Mouse (Mus musculus) left cerebral cortex, adult 11 months (tissue): ENCODE measurements around the gene Banp.

Source experiments
- DNase-seq: peaks from one replicate; pipeline ENCODE4 v3.0.0; 2022; ENCODE audit warnings: low spot score

Gene Banp

GRCm38 (mm10) chr8:121980792-121981519 lies 31.4 kb downstream of the Banp start:
- no peak for DNase-seq

- DNase-seq, result no peak
Observed at GRCm38 (mm10) chr8:121981520-121981895, 32.0 kb downstream of the Banp start.

- DNase-seq, result no peak
Observed at GRCm38 (mm10) chr8:121985673-121986072, 36.1 kb downstream of the Banp start.

GRCm38 (mm10) chr8:121987892-121988291 lies 38.3 kb downstream of the Banp start:
- DNase-seq, result no peak

GRCm38 (mm10) chr8:121990506-121991255 lies 41.1 kb downstream of the Banp start:
- no peak for DNase-seq

GRCm38 (mm10) chr8:121991611-121992010 lies 42.1 kb downstream of the Banp start:
- no peak for DNase-seq

- DNase-seq, result no peak
Observed at GRCm38 (mm10) chr8:121992911-121993310, 43.4 kb downstream of the Banp start.

- DNase-seq, result no peak
Observed at GRCm38 (mm10) chr8:121995112-121995511, 45.6 kb downstream of the Banp start.

- DNase-seq, result no peak
Observed at GRCm38 (mm10) chr8:121995895-121996294, 46.3 kb downstream of the Banp start.

- no peak for DNase-seq
Observed at GRCm38 (mm10) chr8:121998631-121999030, 49.1 kb downstream of the Banp start.

- DNase-seq, result no peak
Observed at GRCm38 (mm10) chr8:121999211-121999610, 49.7 kb downstream of the Banp start.

- no peak for DNase-seq
Observed at GRCm38 (mm10) chr8:122001339-122002115, 52.0 kb downstream of the Banp start.

GRCm38 (mm10) chr8:122003646-122004045 lies 54.1 kb downstream of the Banp start:
- DNase-seq, result no peak

GRCm38 (mm10) chr8:122004131-122004530 lies 54.6 kb downstream of the Banp start:
- DNase-seq, result no peak

- DNase-seq, result no peak
Observed at GRCm38 (mm10) chr8:122005422-122006204, 56.1 kb downstream of the Banp start.

GRCm38 (mm10) chr8:122006688-122007484 lies 57.3 kb downstream of the Banp start:
- peak; percentile 27 for DNase-seq

GRCm38 (mm10) chr8:122008395-122008794 lies 58.8 kb downstream of the Banp start:
- DNase-seq, result no peak

GRCm38 (mm10) chr8:122010638-122011037 lies 61.1 kb downstream of the Banp start:
- DNase-seq, result no peak

- no peak for DNase-seq
Observed at GRCm38 (mm10) chr8:122011066-122011588, 61.6 kb downstream of the Banp start.

GRCm38 (mm10) chr8:122014606-122015005 lies 65.1 kb downstream of the Banp start:
- no peak for DNase-seq
